Mouse (Mus musculus) NIH3T3 (cell line): Measurements from ENCODE around the gene Rnf4.
A peak's percentile ranks its signal among the peaks of the same experiment; 100 is the strongest.

Source experiments
- DNase-seq: peaks from one replicate; pipeline ENCODE4 v3.0.0-alpha.2; 2012; ENCODE audit warnings: low read depth

The Rnf4 gene

DNA sequence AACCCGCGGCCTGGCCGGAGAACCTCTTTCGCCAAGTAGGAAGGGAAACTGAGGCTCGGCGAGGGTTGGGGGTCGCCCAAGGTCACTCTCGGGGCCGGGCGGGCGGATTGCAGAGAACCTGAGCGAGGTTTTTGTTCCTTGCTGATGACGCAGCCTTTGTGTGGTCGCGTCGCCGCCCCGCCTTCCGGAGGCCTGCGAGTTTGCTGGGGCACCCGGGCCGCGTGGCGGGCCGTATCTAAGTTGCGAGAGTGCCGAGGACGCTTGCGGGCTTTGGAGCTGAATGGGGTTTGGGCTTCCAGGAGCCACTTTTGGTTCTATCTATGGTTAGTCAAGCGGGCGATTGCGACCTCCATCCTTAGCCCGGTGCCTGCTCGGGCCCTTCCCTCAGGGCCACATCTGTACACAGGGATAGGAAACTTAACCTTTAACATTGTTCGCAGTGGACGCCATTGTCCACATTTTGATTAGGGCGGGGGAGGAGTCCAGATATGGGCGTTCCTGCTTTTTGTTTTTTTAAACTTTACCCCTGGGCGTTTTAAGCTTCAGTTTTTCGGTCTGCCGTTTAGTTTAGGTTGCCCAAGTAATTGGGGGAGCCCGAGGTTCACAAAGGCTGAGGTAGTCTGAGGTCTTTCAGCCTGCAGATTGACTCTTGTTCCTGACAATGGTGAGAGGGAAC lies 824 bp downstream of the Rnf4 start:
- DNase-seq, result peak; percentile 72

DNA sequence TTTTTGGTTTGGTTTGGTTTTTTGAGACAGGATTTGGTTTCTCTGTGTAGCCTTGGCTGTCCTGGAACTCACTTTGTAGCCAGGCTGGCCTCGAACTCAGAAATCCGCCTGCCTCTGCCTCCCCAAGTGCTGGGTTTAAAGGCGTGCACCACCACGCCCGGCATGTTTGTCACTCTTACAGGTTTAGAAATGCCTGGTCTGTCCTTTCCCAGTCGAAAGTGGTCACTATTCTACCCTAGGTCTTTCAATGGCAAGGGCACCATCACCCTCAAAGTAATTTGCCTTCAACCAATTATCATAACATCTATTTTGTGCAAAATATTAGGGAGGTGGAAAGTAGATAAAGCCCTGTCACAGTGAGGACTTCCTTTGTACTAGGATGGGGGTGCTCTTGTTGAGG lies 4.2 kb downstream of the Rnf4 start:
- no peak for DNase-seq

DNA sequence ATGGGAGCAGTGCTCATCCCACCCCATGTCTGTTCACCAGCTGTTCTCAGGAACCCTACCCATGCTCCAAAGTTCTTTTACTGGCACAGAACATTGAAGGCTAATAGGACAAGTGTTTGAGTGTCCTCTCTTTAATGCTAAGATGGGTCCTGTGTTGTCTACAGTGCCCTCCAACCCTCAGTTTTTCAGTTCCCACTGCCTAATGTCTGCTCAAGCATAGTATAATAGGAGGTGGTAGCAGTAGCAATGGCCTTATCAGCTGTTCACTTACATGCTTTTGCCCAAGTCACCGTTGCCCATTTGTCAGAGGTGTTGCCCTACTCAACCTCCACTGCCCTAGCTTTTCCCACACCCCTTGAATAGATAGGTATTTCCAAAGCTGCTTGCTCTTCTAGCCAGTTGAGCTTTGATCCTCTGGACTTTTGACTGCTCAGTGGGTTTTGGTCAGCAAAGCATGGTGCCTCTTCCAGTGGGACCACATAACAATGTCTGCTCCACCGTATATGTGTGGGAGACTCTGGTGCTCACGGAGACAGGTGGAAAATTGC lies 16.1 kb downstream of the Rnf4 start:
- DNase-seq, result no peak

DNA sequence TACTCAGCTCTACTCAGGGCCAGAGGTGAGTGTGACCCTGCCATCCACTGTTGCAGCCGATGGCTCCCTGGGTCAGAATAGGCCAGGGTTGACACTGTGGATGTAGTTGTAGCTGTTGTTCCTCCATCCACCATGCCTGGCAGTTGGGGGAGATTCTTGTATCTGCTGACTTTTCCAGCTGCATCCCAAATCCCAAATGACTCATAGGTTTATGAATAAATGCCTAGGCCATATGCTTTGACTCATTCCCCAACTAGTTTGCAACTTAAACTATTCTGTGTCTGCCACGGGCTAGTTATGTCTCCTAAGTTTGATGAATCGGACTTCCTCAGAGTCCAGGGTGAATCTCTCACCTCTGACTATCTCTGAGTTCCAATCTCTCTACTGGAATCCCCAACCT lies 24.2 kb downstream of the Rnf4 start:
- peak; percentile 73 for DNase-seq

DNA sequence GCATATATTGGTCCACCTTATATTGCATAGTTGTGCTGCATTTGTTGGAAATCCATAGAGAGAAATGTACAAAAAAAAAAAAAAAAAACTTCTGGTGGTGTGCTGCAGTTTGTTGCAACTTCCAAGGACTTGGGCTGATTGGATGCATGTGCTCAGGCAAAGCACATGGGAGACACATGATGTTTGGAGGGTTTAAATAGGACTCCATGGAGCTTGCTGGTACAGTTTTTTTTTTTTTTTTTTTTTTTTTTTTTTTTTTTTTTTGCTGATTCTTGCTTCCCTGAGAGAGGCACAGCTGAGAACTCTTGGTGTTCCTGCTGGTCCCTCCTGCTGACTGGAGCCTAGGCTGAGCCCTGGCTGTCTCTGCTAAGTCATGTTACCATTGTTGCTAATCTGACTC lies 27.0 kb downstream of the Rnf4 start:
- DNase-seq, result no peak

DNA sequence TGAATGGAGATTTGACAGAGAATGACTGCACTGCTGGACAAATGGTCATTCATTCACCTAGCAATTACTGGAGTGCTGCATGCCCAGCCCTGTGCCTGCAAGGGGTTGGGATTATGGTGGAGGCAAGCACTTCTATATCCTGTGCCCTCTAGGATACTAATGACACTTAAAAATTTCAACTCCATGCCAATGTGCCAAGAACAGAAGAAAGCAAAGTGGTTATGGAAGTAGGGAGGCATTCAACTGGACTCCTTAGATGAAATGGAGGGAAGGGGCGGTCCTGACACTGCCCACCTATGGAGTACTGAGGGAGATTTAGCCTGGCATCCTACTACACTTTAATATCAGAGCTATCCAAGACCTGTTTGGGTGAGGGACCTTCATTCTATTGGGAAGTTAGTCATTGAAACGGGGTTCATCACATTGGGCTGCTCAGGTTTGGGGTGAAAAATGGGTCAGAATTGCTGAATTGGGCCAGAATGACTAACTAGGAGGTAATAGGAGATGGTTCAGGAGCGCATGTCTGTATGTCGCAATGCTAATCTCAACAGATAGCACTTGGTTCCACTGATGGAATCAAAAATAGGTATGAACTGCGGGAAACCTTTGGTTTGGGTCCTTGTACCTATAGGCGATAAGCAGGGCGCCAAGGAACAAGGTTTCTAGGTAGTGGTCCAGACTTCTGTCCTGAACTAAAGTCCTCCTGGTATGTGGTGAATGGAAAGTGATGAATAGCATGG lies 32.6 kb downstream of the Rnf4 start:
- DNase-seq, result peak; percentile 39

DNA sequence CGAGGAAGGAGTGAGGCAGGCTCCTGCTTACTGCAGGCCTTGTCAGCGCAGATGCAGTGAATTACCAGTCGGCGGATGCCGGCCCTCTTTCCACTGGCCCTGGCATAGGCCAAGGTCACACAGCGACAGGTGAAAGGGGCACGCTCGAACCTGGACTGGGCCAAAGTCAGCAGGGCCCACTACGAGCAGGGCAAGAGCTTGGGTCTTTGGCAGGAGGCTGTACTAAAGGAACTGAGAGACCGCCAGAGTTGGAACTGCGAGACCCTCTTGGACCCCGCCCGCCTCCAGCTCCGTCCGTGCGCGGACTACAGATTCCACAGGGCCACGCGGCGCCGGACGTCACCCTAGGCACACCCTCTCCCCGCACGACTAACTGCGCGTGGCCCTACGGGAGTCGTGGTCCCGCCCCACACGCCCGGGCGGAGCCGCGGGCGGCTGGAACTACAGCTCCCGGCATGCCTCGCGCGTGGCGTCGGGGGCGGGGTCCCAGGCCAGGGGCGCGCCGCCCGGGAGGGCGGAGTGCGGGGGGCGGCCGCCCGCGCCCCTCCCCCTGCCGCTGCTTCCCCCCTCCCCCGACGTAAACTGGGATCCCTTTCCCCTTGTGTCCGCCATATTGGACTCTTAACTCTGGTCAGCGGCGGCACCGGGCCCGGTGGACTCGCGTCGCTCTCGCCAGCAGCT lies 33.4 kb downstream of the Rnf4 start, which contains the start of gene Fam193a:
Gene Fam193a, plus strand, starts transcription at position 593 of the 681 bp plus-strand sequence.
- peak; percentile 98 for DNase-seq

DNA sequence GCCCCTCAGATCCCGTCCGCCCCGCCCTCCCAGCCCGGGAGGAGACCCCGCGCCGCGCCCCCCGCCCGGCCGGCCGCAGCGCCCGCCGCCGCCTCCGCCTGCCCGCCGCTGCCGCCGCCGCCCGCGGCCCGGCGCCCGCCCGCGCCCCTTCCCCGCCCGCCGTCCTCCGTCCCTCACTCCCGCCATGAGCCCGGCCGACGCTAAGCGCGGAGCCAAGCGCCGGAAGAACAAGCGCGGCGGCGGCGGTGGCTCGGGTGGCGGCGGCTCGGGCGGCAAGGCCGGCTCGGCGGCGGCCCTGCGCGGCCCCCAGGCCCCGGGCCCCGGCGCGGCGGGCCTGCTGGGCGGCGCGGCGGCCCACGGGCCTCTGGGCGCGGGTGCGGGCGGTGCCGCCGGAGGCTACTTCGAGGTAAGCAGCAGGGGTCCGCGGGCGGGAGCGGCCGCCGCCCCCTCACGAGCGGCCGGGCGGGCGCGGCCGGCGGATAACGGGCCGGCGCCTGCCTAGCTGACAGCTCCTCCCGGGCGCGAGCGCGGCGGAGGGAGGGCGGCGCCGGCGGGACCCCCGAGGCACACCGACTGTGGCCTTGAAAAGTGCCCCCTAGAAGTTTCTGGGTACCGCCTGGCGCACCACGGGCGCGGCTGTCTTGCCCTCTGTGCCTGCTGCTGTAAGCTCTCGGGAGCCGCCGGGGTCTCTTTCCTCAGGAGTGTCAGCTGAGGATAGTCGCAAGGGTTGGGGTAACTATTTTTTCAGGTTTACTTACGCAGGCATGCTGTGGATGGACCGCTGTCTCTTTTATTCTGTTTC lies 34.1 kb downstream of the Rnf4 start:
- DNase-seq, result peak; percentile 44

DNA sequence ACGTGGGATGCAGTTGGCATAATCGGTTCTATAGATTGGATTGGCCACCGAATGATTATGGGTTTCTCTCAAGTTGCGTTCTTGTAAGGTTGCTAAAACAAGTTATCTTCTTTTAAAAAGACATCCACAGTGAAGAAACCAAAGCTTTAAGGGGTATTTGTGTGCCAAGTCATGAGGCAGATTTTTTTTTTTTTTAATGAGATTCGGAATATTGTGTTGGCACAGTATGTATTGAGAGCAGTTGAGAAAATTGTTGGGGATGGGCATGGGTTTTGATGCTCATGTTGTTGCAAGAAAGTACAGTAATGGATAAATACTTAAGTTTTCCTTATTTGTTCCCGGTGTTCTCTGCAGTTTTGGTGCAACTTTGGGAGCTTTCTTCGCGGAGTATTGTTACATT lies 34.8 kb downstream of the Rnf4 start:
- peak; percentile 5 for DNase-seq

DNA sequence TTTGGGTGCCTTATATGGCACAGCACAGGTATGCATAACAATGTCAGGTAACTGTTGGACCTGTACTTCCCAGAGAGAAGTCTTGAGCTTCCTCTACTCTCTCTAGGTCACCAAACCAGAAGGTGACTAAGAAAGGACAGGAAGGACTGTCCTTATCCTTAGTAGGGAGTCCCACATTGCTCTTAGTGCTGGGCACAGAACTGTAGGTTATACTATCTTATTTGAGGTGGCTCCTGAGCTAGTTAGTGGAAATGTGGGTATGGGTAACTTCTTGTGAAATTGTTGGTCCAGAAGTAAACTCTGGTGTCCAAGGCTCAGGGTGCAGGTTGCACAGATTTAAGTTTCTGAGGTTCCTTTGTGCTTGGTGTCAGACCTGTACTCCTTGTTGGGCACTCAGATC lies 36.1 kb downstream of the Rnf4 start:
- DNase-seq, result no peak

DNA sequence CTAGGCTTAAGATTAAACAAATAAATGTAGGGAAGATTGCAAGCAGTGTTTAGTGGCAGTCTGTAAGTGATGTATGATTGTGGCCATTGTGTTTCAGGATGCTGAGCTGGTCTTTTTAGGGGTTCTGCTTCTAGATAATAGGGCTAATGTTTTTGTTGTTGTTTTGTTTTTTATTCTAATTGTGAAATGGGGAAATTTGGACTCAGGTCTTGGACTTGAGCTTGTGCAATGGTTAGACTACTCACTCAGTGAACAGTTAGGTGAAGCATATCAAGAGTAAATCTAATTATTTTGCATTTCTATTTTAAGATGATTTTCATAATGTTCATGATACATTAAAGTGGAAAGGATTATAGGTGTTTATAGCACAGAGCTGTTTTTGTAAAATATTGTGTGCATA lies 36.5 kb downstream of the Rnf4 start:
- DNase-seq, result no peak

DNA sequence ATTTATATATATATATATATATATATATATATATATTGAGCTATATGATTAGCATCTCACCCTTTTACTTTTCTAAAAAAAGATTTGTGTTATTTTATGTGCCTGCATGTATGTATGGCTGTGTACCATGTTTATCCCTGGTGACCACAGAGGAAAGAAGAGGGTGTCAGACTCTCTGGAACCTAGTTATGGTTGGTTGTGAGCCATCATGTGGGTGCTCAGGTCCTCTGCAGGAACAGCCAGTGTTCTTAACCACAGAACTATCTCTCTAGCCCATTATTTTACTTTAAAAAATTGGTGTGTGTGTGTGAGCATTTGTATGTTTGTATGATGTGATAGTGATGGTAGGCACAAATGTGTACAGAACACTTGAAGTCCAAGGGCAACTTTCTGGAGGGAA lies 42.7 kb downstream of the Rnf4 start:
- DNase-seq, result no peak

DNA sequence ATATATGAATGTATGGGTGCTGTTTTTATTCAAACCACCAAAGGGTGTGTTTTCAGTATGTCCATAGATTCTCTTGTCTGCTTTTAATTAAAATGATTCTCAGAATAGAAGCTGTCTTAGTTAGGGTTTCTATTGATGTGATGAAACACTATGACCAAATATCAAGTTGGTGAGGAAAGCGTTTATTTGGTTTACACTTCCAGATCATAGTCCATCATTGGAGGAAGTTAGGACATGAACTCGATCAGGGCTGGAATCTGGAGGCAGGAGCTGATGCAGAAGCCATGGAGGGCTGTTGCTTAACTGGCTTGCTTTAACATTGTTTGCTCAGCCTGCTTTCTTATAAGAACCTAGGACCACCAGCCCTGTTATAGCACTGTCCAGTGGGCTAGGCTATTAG lies 45.6 kb downstream of the Rnf4 start:
- no peak for DNase-seq

DNA sequence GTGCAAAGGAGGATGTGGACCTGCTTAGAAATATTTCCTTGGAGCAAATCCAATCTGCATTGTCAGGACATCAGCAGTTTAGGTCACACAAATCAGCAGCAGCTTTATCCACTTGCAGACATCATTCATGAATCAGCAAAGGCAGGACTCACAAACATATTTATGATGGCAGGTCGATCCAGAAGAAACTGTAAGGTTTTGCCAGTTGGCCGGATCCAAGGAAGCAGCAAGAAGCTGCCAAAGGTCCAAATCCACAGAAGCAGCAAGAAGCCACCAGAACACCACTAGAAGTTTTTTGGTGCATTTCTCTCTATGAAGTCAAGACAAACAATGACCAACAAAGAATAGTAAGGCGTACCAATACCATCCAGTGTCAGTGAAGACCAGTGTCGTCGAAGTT lies 49.5 kb downstream of the Rnf4 start:
- no peak for DNase-seq

DNA sequence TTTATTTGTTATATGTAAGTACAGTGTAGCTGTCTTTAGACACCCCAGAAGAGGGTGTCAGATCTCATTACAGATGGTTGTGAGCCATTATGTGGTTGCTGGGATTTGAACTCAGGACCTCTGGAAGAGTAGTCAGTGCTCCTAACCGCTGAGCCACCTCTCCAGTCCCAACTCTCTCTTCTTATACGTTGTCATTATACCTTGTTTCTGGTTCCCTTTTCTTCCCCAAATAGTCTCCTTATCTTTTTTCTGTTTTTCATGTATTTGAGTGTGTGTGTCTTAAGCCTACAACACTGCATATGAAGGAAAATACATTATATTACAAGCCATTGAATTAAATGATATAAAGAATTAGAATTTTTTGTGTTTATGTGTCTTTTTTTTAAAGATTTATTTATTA lies 50.7 kb downstream of the Rnf4 start:
- DNase-seq, result no peak

DNA sequence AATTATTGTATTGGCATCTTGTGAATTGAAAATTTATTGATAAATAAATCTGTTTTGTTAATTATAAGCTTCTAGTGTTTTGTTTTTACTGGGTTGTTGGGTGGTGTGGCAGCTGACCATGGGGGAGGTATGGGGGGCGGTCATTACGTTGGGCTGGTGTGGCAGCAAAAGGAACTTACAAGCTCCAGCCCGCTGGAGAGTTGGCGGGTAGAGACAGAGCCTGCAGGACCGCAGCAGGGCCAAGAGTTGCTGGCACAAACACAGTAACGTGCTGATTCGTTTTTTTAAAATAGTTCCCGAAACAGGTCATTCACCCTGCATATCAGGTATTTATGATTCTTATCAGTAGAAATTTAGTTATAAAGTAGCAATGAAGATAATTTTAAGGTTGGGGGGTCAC lies 57.2 kb downstream of the Rnf4 start:
- no peak for DNase-seq

DNA sequence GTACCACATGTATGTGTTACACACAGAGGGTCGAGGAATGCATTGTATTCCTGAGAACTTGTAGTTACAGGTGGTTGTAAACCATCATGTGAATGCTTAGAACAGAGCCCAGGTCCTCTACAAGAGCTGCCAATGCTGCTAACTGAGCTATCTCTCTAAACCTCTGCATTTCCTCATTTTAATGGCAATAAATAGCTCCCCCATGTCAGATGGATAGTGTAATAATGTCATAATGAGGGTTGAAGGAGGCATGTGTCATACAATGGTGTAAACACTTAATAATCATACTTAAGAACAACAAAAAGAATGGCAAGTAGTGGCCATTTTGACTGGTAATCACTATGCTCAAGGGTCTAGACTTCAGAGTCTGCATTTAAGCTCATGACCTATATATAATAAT lies 59.3 kb downstream of the Rnf4 start:
- DNase-seq, result no peak

DNA sequence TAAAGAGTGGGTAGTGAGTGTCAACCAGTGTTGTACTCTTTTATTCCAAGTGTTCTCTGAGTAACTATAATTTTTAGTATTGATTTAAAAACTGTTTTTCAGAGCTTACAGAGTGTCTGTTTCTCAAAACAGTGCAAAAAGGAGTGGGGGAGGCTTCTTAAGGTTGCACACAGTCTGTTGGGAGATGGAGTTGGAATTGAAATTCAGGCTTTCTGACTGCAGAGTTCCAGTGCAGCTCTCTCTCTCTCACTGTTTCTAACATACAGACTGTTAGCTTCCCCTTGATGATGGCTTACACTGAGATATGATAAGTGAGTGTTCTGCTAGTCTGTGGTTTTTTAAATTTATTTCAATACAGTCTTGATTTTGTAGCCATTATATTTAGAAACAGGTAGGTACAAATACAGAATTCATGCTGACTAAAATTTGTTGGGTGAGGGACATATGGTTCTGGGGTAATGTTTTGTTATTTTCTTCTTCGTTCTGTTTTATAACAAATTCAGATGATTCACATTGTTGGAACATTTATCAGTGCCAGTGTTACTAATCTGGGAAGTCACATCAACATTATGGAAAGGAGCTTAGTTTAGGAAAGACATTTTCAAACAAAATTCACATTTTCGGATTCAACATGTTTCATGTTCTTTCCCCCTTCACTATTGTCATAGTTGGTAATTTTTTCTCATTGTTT lies 59.9 kb downstream of the Rnf4 start:
- DNase-seq, result no peak

DNA sequence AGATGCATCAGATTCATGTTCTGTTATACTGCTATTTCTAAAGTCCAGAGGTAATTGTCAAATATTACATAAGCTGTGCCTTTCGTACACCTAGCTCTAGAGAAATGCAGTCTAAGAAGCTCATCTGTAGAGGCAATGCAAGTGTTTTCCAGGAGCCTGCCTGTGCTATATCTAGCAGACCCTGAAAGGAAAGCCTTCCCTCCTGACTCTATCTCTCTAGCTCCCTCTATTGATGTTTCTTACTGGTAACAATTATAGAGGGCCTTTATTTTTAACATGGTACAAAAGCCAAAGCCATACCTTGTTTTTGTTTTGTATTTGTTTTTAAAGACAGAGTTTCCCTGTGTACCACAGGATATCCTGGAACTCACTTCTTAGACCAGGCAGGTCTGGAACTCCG lies 61.8 kb downstream of the Rnf4 start:
- DNase-seq, result no peak

DNA sequence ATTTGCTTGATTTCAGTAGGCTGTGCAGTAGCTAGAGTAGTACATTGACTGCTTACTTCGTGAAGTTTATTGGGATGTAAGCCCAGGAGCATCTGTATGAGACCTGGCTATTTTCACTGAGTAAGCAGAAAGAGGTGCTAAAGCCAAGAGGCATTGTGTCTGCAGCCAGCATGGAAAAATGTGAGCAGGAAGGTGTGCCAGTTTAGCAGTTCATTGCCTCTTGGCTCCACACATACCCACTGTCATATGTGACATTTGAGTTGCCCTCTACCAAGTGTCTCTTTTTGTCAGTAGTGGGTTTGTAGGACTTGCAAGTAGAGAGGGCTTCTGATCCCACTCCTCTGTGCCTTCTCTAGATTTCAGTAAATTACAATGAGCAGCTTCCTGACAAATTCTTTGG lies 62.2 kb downstream of the Rnf4 start:
- no peak for DNase-seq
